Mouse (Mus musculus): ENCODE measurements around the gene Vps52.

The Vps52 gene

DNA sequence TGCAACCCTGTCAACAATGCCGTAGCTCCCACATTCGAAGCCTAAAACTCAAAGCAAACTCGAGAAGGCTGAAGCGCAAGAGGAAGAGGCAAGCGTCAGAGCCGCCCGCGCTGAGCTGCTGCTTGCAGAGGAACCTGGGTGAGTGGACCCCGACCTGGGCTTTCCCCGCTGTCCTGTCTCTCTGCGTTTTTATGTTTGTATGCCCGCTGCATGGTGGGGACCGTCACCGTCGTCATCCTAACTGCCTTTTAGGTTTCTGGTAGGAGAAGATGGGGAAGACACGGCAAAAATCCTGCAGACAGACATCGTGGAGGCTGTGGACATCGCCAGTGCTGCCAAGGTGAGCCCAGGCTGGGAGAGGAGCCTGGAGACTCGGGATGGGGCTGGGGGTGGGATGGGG lies 14.2 kb upstream of the Vps52 start:
- DNase-seq (ENCODE audit: low spot score) = no peak

DNA sequence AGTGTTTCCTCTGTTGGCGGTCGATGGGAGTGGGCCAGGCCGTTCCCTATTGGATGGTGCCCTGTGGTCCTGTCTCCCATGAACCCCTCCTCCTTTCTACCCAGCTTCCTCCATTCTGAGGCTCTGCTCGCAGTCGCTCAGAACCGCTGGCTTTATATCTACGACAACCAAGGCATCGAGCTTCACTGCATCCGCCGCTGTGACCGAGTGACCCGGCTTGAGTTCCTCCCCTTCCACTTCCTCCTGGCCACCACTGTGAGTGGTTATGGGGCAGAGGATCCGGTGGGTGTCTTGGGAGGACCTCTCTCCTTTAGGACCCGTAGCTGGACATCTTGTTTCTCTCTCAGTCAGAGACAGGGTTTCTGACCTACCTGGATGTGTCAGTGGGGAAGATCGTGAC lies 12.2 kb upstream of the Vps52 start:
- DNase-seq (ENCODE audit: low spot score) = no peak

DNA sequence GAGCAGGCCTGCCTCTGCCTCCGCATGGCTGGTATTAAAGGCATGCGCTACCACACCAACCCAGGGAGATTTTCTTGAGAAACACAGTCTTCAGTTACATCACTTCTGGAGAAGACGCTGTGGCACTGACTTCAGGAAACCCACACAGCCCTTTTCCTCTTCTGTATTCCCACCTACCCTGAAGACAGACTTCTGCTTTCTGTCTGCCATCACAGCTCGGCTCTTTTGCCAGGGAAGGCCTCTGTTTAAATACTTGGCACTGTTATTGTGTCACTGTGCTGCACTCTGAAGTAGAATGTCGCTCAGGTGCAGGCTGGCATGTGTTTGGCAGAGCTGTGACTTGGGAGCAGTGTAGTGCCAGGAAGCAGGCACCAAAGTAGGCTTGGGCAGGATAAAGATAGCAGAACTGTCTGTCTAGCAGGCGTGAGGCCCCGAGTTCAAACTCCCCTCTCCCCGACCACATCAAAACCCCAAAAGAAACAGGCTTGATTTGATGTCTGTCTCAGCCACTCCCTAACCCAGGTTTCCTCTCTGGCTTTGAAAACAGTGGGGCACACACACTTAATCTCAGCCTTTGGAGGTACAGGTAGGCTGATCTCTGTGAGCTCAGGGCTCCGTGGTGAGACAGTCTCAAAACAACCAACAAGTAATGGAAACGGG lies 8.1 kb upstream of the Vps52 start:
- no peak for DNase-seq (ENCODE audit: low spot score)

GRCm38 (mm10) chr17:33948090-33948904 lies 7.3 kb upstream of the Vps52 start:
- DNase-seq (ENCODE audit: low spot score) = peak; percentile 6

DNA sequence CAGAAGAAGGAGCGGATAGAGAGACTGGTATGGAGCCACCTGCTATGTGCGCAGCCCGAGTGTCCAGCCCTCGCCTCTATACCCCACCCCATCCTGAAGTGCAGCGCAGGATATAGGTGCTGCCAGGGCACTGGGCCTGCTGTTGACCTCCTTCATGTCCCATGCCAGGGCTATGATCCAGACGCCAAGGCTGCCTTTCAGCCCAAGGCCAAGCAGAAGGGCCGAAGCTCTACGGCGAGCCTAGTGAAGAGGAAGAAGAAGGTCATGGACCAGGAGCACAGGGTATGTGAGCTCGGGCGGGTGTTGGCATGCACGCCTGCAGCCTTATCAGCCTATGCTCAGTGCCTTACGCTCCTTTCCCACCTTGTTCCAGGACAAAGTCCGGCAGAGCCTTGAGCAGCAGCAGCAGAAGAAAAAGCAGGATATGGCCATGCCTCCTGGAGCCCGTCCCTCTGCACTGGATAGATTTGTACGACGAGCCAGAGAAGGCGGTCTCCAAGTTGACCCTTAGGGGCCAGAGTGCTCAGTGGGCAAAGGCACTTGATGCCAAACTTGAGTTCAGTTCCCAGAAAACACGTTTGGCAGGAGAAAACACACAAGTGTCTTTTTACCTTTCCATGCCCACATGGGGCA lies 6.6 kb upstream of the Vps52 start:
- DNase-seq (ENCODE audit: low spot score) = peak; percentile 36

- peak; percentile 7 for DNase-seq (ENCODE audit: low spot score)
Observed at GRCm38 (mm10) chr17:33950131-33950625, 5.4 kb upstream of the Vps52 start.

- DNase-seq (ENCODE audit: low spot score) = peak; percentile 78
Observed at GRCm38 (mm10) chr17:33951021-33951946, 4.3 kb upstream of the Vps52 start, which contains the start of gene B3galt4. Gene B3galt4 (minus strand): TSS chr17:33951488.

DNA sequence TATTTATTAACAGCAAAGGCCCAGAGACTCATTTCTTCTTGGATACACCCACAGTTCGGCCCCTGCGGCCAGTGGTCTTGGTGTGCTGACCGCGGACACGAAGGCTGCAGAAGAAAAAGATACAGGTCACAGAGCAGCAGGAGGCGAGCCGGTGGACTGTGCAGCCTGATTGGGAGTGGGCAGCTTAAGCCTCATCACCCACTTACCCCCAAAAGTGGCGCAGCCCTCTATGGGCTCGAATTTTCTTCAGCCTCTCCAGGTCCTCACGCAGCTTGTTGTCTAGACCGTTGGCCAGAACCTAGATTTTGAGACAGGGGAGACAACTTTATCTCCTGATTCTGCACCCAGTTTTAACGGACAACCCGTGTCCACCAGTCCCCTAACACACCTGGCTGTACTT lies 3.6 kb upstream of the Vps52 start:
- peak; percentile 7 for DNase-seq (ENCODE audit: low spot score)

- no peak for DNase-seq (ENCODE audit: low spot score)
Observed at GRCm38 (mm10) chr17:33952879-33953278, 2.7 kb upstream of the Vps52 start.

- DNase-seq (ENCODE audit: low spot score) = no peak
Observed at GRCm38 (mm10) chr17:33953310-33953709, 2.3 kb upstream of the Vps52 start.

DNA sequence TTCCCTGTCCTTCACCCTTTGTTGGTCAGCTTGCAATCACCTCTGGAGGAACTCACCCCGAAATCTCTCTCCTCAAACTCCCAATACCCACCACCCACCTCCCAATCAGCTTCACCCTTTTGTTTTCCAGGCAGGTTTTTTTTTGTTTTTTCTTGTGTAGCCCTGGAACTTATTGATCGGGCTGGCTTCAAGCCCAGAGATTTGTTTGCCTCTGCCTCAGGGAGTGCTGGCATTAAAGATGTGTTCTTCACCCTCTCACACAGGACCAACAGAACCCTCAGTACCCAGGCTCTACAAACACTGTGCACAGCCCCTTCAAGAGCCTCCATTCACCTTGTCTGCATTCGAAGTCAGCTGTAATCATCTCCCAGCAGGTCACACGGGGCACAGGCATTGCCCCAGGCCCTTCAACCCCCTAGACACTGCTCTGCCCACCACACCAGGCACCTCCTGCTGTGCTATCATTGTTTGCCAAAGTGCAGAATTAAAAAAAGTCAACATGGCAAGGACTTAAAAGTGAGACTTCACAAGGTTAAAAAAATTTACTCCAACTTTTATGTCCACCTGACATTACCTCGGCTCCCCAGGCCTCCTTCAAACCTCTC lies 1.5 kb upstream of the Vps52 start:
- DNase-seq (ENCODE audit: low spot score) = no peak

DNA sequence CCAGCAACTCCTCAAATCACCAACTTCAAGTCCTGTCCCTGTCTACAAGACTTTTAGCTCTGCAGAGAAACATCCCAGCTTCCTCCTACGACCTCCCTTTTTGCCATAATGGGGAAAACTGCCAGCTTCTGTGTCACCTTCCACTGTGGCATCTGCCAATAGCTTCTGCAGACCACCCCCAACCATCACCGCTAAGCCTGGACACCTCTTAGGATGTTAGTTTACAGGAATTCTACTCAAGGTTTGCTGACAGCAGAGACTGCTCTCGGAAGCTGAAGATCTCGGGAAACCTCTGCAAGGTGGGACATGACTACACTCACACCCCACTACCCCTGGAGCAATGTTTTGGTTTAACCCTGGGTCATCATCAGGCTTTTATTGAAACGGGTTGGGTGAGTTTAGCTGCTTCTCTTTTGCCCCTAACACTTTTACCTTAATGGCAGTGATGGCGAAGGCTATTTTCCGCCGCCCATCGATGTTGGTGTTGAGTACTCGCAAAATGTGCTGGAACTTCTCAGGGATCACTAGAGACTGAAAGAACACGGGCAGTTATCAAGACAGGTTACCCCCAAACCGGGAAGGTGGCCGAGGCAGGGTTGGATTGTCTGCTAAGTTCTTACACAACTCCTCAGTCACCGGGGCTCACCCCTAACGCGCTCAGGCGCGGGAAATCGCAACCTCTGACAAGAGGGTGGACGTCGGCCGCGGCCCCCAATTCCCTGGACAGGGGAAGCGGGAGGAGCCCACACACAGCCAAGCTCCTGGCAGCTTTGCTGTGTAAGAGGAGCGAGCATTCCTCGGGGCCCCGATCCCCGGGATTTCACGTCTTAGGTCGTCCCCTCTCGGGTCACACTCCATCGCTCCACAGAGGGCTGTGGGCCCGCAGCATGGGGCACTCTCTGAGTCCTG lies 712 bp upstream of the Vps52 start:
- DNase-seq (ENCODE audit: low spot score) = peak; percentile 2

GRCm38 (mm10) chr17:33956336-33956735 lies 724 bp downstream of the Vps52 start:
- no peak for DNase-seq (ENCODE audit: low spot score)

DNA sequence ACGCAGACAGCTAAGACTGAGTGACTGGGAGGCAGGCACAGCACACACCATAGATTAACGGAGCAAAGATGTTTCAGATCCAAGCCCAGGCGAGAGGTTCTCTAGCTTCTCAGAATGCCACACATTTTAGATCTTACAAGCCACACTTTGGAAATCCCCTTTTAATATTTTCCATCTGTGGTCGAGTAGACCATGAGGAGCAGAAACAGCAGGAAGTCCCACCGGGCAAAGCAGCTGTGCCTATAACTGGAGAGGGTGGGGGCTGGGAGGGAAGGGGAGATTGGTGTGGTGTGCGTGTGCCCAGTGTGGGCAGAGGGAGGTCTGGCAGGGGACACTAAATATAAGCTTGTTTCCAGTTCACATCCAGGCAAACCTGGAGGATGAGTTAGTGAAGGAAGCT lies 1.9 kb downstream of the Vps52 start:
- DNase-seq (ENCODE audit: low spot score) = no peak

- no peak for DNase-seq (ENCODE audit: low spot score)
Observed at GRCm38 (mm10) chr17:33958451-33958850, 2.8 kb downstream of the Vps52 start.

GRCm38 (mm10) chr17:33959135-33959534 lies 3.5 kb downstream of the Vps52 start:
- peak; percentile 14 for DNase-seq (ENCODE audit: low spot score)

DNA sequence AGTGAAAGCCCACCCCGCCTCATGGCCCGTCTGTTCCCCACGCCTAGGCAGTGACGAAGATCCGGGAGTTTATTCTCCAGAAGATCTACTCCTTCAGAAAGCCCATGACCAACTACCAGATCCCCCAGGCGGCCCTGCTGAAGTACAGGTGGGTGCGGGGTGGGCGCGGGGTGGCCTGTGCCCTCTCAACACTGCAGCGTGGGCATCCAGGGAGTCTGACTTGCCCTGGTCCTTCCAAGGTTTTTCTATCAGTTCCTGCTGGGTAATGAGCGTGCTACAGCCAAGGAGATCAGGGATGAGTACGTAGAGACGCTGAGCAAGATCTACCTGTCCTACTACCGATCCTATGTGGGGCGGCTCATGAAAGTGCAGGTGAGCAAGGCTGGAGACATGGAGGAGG lies 4.3 kb downstream of the Vps52 start:
- no peak for DNase-seq (ENCODE audit: low spot score)

DNA sequence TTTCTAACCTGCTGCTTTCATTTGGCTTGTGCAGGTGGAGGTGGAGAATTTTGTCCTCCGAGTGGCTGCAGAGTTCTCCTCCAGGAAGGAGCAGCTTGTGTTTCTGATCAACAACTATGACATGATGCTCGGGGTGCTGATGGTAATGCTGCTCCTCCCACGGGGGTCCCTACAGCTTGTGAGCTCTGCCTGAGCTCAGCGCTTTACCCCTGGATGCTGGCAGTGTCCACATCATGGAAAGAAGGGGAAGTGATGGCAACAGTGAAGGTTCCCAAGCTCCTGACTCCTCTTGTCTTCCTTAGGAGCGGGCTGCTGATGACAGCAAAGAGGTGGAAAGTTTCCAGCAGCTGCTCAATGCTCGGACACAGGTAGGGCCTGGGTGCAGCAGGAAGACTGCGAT lies 7.3 kb downstream of the Vps52 start:
- DNase-seq (ENCODE audit: low spot score) = no peak

- DNase-seq (ENCODE audit: low spot score) = no peak
Observed at GRCm38 (mm10) chr17:33965082-33965845, 9.7 kb downstream of the Vps52 start.
